Mouse (Mus musculus) common myeloid progenitor, adult 5-6 weeks (primary cell): Measurements from ENCODE around the gene Snapc1. TPM values are rescaled to one million over a fixed set of nuclear protein-coding genes. Genes with fewer than 3 reads are reported as not detected.
A peak's percentile ranks its signal among the peaks of the same experiment; 100 is the strongest.

Experiments used
- ATAC-seq: replicated peaks from 2 replicates; pipeline ENCODE4 v1.8.0; 2016; ENCODE audit warnings: low read depth, mild to moderate bottlenecking, moderate TSS enrichment, inconsistent platforms; ENCODE audit not compliant: poor library complexity, severe bottlenecking
- total RNA-seq: library from RNA; stranded (forward); fragments of 200-1000, 187-1606 nt; gene quantifications from 2 replicates; pipeline ENCODE4 v1.2.3, GENCODE M21; 2017

Gene Snapc1
- 17.1 and 32.0 TPM in 2 replicates for total RNA-seq

DNA sequence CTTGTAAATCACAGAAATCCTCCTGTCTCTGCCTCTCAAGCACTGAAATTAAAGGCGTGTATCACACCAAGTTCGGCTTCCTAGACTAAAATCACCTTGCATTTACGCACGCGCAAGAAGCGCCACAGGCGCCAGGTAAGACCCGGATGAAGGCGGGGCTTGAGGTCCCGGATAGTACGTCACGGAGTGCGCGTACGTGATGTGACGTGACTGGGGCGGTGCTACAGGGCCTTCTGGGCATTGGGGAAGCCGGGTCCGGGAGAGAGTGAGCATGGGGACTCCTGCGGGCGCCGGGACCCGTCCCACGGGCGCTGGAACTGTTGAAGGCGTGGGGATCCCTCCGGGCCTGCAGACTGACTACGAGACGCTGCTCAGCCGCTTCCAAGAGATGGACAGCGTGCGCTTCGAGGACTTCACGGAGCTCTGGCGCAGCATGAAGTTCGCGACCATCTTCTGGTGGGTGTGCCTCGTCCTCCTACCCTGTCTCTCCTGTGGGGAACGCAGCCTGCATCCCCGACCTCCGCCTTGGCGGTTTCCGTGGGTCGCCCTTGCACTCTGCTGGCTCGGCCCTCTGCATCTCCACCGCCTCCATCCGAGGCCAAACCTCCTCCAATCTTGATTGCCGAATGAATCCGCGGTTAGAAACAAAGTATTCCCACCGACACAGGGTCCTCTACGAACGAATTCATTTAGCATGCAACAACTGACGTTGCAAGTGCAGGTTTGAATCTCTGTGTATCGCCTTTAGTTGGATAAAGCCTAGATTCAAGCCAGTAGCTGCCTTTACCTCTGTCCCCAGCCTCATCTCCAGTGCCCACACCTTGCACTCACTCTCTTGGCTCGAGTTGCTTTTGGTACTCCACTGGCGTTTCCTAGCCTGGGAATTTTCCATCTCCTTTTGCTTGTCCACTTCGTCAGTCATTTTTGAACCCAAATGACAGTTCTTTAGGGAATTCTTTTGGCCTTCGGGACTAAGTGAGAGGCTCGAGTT, at the start of gene Snapc1:
Snapc1 (plus strand) TSS at position 191 of the 991 bp plus-strand sequence.
- peak; percentile 99 for ATAC-seq

DNA sequence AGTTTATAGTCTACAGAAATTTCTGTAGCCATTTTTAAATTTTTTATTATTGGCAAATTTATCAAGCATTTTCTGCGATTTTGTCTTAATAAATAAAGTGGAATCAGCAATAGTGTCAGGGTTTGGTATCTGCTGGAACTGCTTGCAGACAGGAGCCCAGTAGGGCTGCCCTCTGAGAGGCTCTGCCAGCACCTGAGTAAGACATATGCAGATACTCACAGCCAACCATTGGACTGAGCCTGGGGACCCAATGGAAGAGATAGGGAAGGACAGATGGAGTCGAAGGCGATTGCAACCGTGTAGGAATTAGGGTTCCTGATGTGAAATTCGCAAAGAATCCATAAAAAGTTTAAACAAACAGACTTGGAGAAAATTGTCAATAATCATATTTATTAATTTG, 45.8 kb upstream of the Snapc1 start:
- ATAC-seq: no peak

DNA sequence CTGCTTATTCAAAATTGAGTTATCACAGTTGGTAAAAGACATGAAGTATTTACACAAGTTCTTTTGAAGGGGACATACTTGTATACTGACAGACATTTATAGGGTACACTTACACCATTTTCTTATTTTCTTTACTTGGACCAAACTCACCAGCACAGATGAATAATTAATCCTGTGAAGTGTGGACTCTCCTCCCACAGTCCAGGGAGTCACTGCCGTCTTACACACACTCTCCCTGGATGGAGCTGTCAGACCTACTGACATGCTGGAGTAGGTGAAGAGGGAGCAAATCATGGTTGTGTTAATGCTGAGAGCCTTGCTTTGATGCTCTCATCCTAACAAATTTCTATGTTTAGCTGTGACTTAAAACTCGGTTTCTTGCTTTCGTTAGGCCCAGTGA, 34.0 kb upstream of the Snapc1 start:
- ATAC-seq: no peak

DNA sequence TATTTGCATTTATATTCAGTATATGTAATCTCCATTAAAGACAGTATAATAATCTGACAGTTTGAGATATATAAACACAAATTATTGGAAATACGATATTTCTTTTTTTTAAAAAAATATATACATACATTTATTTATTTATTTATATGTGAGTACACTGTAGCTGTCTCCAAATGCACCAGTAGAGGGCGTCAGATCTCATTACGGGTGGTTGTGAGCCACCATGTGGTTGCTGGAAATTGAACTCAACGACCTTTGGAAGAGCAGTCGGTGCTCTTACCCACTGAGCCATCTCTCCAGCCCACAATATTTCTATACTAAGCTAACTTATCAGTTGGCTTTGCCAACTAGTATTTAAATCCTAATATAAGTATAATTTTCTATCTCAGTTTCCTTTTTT, 33.0 kb upstream of the Snapc1 start:
- no peak for ATAC-seq

DNA sequence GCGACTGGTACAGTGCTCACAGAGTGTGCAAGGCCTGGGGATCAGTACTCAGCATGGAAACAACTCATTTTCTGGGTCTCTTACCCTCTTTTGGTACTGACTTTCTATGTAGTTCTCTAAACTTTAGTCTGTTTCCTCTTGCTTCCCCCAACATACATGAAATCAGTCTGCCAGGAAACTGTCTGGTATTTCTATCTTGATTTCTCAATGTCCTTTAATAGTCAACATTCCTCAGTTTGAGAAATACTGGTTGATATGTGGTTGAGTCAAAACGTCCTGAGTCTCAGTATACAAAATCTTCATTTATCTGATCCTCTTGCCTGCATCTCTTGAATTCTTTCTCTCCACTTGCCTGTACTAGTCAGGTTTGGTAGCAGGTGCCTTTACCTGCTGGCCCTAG, 29.8 kb upstream of the Snapc1 start:
- no peak for ATAC-seq

DNA sequence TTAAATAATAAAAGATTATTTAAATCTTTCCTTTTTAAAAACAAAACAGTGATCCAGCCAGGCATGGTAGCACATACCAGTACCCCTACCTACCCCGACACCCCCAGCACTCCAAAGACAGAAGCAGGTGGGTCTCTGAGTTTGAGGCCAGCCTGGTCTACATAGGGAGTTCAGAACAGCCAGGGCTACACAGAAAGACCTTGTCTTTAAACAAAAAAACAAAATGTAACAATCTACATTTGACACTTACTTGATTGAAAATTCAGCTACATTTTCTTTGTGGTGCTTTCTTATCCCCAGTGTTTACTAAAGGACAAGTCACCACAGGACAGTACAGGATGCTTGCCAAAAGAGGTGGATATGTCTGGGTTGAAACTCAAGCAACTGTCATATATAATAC, 26.9 kb upstream of the Snapc1 start, which contains the start of gene Gm49321:
Gm49321 (plus strand) TSS at position 301 of the 400 bp plus-strand sequence.
- no peak for ATAC-seq

DNA sequence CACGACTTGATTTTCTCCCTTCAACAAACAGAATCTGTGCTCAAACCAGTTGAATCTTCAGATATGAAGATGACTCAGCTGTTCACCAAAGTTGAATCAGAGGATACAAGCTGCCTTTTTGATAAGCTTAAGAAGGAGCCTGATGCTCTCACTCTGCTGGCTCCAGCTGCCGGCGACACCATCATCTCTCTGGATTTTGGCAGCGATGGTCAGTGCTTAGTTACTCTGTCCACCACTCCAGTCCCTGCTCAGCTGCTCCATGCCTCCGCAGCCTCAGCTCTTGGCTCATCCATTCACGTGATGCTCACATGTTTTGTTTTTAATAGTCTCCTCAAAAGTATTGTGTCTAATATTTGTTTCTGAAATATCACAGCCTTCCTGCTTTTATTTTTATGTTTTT, 24.7 kb upstream of the Snapc1 start:
- no peak for ATAC-seq

DNA sequence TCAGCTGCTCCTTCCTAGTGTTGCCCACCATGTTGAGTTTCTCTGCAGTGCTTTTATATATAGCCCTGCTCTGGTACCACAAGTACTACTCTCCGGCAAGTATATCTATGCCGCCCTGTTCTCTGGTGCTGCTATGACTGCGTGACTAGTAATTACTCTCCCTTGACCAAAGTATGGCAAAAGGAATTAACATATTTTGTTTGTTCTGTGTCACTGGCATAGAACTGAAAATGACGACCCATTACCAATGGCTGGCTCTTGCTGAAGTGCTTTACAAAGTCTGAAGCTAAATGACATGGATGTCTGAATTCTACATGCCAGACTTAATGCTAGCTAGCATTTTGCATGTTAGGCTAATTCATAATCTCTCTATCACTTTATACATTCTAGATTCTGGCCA, 15.9 kb upstream of the Snapc1 start:
- no peak for ATAC-seq

DNA sequence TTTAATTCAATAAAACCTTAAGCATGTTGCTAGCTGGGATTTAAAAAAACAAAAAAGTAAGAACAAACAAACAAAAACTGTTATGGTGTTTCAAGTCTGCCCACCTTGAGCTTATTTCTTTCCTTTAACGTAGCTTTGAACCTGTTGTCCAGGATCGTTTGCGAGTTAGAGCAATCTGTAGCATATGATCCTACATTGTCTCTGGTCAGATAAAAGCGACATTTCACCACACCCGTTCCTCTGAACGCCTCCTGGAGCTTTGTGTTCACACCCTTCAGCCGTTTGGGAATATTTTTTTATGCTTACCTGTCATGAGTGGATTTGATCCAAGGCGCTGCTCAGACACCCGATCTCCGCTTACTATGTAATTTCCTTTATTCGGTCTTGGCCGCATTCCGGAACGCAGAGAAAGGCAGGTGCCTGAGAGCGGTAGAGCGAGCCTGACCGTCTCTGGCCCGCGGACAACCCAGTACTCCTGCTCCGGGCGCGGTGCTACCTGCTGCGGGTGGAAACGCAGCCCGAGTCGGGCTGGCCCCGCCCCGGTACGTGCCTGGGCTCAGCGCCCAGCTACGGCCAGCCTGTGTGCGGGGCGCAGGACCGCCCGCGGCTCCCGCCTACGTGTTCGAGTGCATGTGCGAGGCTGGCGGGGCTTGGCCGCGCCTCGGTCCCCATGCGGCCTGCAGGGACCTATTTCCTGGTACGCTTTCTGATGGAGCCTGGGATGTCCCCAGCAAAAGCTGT, 14.8 kb upstream of the Snapc1 start:
- ATAC-seq: peak; percentile 27; the same call in 1 of the 2 replicates

DNA sequence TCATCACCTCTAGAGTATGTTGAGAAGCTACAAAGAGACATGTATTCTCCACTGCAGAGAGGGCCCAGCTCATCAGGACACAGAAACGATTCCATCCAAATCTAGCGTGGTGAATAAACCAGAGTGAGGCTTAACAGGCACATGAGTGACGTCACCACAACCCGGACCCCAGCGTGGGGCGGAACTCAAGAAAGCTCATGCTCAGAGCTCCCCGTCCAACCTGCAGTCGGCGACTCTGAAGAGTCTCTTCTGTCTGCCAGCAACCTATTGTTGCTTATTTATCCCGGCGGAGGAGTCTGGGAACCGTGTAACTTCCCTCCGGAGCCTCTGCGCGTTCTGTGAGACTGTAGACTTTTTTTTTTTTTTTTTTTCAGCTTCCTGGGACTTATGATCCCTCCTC, 11.4 kb upstream of the Snapc1 start:
- ATAC-seq: peak; percentile 40

DNA sequence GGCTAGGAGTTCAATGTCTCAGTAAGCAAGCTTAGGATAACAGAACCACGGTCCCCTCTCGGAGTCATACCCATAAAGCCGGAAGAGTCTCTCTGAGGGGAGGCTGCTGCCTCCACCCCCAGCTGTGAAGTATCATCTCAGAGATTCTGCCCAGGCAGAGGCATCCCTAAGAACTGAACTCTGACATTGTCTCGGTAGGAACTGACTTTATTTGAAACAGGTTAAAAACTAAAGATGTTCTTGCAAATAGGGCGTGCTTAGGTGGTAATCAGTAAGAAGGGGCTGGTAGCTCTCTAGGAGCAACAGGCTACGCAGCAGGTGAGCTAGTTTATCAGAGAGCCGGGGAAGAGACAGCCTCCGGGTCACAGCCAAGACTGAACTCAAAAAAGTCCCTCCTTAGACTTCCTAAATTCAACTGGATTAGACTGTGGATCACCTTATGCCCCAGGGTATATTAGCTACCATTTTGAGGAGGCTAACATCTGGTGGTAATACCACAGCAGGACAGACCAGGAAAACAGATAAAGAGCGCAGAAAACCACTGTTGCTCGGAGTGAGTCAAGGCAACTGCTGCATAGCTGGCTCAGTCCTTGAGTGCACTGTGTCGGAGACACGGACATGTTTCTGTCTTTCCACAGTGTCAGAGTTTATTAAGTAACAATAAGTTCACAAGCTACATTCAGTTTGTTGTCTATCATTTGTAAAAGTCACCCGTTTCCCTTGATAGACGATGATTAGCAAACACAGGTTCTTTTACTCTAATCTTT, 10.7 kb upstream of the Snapc1 start:
- ATAC-seq: peak; percentile 86

DNA sequence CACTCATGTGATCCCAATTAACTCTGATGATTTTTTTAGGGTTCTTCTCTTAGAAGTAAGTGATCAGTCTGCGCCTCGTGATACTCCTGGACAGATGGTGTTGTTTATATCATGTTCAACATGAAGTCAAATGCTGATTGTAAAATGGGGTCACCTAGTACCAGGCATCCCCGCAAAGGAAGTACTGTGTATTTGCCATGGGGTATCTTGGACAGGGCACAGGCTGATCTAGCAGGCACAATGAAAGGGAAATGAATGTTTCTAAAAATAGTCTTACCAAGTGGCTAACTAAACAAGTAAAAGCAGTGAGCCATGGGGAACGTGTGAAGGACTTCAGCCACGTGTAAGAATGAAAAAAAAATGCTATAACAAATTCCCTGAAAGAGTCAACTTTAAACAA, 9.5 kb upstream of the Snapc1 start:
- ATAC-seq: no peak

DNA sequence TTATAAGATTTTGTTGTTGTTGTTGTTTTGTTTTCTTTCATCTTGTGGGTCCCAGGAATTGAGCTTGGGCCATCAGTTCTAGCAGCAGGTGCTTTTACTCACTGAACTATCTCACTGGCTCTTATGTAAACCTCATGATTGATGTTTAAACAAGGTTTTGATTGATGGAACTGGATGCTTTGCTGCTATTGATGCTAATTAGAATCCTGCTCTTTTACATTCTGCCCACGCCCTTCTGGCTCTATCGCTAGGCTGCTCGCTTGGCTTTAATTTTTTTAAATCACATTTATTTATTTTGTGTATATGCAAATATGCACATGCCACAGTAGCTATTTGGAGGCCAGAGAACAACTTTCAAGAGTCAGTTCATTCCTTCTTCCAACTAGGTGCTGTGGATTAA, 6.6 kb upstream of the Snapc1 start:
- no peak for ATAC-seq

DNA sequence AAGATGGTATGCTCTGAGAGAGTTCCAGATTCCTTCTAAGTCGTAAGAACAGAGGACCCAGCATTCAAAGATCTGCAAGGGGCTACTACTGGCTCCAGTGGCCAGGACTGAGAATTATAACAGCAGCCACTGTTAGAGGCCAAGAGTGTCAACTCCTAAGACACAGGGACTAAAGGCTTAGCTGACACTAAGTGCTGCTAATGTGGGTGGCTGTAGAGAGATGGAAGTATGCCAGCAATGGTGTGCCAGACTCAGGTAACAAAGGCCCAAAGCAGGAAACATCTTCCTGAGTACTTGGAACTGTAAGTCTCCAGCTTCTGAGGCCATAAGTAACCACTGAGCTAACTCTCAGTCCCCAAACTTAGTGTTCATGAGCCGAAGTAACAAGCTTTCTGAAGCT, 5.5 kb upstream of the Snapc1 start:
- no peak for ATAC-seq

DNA sequence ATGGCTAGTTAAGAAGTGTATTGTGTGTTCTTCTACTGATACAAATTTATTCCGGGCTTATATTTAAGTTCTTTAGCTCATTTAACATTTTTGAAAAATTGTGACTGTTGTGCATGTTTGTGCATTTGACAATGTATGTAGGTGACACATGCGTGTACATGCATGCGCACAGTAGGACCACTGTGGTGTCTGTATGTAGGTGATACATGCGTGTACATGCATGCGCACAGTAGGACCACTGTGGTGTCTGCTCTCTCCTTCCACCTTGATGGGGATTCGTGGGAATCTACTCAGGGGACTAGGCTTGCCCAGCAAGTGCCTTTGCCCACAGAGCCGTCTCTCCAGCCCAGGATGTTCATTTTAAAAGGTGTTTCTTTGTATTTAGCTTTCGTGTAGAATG, 4.9 kb downstream of the Snapc1 start:
- ATAC-seq: no peak

DNA sequence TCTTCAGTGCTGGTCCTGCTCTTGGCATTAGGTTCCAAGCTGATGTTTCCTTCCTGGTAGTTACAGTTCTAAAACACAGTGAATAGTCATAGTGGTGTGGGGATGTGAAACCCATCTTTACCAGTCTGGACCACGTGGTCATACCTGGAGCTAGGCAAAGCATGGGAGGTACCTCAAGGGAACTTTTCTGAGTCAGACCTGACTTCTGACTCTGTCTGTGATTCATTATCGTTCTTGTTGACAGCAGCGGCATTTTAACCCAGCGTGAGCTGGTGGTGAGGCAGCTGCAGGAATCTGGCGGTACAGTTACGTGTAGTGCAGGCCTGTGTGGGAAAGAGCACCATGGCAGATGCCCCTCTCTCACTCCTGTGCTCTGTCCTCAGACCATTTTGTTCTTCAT, 10.3 kb downstream of the Snapc1 start:
- ATAC-seq: no peak

DNA sequence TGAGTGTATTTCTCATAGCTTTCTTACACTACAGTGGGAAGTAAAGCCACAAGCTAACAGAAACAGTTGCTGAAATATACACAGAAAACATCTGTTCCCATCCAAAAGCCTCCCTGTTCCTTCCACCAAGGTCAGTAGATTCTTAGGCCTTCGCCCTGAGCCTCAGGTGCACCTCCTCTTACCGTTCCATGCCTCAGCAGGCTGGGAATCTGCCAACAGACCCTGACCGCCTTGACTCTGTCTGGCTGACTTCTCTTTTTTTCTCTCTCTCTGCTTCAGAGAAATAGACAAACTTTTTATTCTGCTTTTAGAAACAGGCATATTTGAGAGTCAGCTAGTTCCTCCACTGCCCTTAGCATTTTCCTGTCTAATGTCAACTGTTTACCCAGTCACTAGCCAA, 13.9 kb downstream of the Snapc1 start:
- ATAC-seq: no peak

DNA sequence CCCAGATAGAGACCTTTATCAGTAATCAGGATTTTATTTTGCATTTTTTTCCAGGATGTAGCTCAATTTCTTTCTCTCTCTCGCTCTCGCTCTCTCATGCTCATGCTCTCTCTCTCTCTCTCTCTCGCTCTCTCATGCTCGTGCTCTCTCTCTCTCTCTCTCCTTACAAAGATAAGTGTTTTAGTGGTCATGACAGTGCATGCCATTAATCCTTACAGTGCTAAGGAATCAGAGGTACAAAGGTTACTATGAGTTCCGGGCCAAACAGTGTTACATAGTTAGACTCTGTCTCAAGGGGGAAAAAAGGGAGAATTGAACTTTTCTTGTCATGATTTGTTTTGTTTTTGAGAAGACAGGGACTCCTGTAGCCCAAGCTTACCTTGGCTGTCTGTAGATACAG, 15.4 kb downstream of the Snapc1 start:
- ATAC-seq: no peak

DNA sequence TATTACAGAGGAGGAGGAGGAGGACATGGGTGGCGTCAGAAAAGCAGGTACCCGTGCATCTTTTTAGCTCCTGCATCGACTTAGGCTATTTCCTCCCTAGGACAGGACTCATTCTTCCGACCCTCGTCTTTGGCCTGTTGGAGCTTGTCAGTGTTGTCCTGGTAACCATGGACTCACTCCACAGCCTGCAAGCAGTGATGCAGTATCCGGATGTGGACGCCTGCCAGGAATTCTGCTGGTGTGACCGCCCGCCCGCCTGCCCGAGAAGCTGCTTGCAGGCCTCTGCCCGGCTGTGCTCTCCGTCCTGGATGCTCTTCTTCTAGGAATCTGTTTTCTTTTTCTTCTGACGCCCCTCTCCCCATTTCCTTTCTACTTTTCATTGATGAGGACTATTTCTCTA, 18.3 kb downstream of the Snapc1 start:
- no peak for ATAC-seq

DNA sequence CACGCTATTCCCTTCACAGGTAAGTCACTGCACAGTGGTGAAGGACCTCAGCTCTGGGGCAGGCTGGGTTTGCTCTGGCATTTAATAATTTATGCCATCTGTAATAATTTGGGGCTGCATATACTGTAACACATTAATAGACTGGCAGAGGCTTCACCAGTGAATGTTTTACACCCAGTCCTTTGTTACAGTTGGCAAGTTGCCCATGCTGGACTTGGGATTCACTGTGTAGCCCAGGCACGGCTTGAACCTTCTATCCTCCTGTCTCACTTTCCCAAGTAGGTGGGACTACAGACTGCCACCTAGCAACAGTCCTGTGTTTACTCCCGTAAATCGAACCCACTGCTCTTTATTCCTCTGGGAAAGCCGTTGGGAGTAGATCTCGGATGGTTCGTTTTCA, 22.0 kb downstream of the Snapc1 start:
- ATAC-seq: no peak
